Mouse (Mus musculus): ENCODE measurements around the gene Abcg1. TPM values are rescaled to one million over a fixed set of nuclear protein-coding genes. Genes with fewer than 3 reads are reported as not detected.

Abcg1 gene
- polyA plus RNA-seq, 1 experiment from 2014 or later, result 10.1 TPM

- H3K36me3 ChIP-seq (ENCODE audit: control insufficient read depth, insufficient read depth, low read length), result no peaks in the 10 kb centered on the region
- ATAC-seq (replicated peaks; ENCODE audit: low FRiP score) (no peak), DNase-seq (ENCODE audit: low spot score) (no peak)
- no peak overlapping the region for H3K4me3 ChIP-seq (ENCODE audit: low read depth, low read length)
- no peak overlapping the region for H3K4me2 ChIP-seq (ENCODE audit: low read depth, low read length, severe bottlenecking)
- 70% methylated on average over 12 of the region's 12 CpGs for WGBS
- H3K27me3 ChIP-seq (ENCODE audit: control insufficient read depth, insufficient read depth, low read length), result no peaks in the 10 kb centered on the region
- H3K9ac ChIP-seq (ENCODE audit: low read length), result no peak overlapping the region
- H3K4me1 ChIP-seq (replicated peaks; ENCODE audit: control insufficient read depth, insufficient read depth, low read length), result no peaks in the 10 kb centered on the region; the same call in 1 of the 2 replicates
- H3K27ac ChIP-seq (ENCODE audit: low read depth, low read length), result no peak overlapping the region
- H3K9me3 ChIP-seq (ENCODE audit: control insufficient read depth, low read length), result no peaks in the 10 kb centered on the region
Measured at GRCm38 (mm10) chr17:31079078-31079840, 21.8 kb downstream of the Abcg1 start.

DNA sequence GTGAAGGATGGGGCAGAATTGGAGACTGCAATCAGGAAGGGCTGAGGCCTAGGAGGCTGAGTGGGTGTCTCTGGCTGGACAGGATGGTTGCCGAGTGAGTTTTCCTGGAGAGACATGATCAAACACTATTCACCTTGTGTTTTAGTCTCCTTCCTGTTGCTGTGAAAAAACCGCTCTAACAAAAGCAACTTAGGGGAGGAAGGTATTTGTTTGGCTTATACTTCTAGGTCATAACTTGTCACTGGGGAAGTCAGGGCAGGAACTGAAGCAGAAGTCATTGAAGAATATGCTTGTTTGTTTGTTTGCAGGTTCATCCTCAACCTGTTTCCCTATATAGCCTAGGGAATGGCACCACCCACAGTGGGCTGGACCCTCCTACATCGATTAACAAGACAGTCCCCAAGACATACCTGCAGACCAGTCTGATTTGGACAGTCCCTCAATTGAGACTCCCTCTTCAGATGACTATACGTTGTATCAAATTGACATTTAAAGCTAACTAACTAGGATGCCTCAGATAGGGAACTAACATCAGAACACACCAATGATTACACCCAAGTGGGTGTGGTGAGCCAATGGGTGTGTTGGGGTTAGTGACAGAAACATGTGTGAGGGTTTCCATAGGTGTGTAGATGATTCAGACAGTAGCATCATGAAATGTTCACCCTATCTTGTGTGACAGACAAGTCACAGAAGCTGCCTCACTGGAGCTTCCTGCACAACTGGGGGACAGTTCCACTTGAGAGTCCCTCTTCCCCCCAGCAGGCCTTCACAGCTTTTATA is 25.0 kb downstream of the Abcg1 start:
- no peak for ATAC-seq (replicated peaks; ENCODE audit: low FRiP score)
- 92% methylated on average over 4 of the region's 4 CpGs for WGBS

GRCm38 (mm10) chr17:31085519-31085918 is 28.0 kb downstream of the Abcg1 start:
- WGBS, result 84% methylated on average over 3 of the region's 3 CpGs
- H3K27me3 ChIP-seq (ENCODE audit: control insufficient read depth, insufficient read depth, low read length), result no peaks in the 10 kb centered on the region
- H3K4me1 ChIP-seq (replicated peaks; ENCODE audit: control insufficient read depth, insufficient read depth, low read length), result peaks cover 5% of the 10 kb centered on the region; the same call in 1 of the 2 replicates
- DNase-seq (ENCODE audit: low spot score), result no peak
- no peaks in the 10 kb centered on the region for H3K36me3 ChIP-seq (ENCODE audit: control insufficient read depth, insufficient read depth, low read length)
- ATAC-seq (replicated peaks; ENCODE audit: low FRiP score), result no peak
- no peak overlapping the region for H3K4me2 ChIP-seq (ENCODE audit: low read depth, low read length, severe bottlenecking)
- H3K27ac ChIP-seq (ENCODE audit: low read depth, low read length), result no peak overlapping the region
- H3K9me3 ChIP-seq (ENCODE audit: control insufficient read depth, low read length), result no peaks in the 10 kb centered on the region
- no peak overlapping the region for H3K9ac ChIP-seq (ENCODE audit: low read length)
- no peak overlapping the region for H3K4me3 ChIP-seq (ENCODE audit: low read depth, low read length)

More for the DNA sequence above, 25.0 kb downstream of the Abcg1 start:
- H3K4me2 ChIP-seq (ENCODE audit: low read depth, low read length, severe bottlenecking), result no peak overlapping the region
- no peaks in the 10 kb centered on the region for H3K9me3 ChIP-seq (ENCODE audit: control insufficient read depth, low read length)
- no peak for DNase-seq (ENCODE audit: low spot score)
- no peak overlapping the region for H3K9ac ChIP-seq (ENCODE audit: low read length)
- H3K27me3 ChIP-seq (ENCODE audit: control insufficient read depth, insufficient read depth, low read length), result no peaks in the 10 kb centered on the region
- H3K4me1 ChIP-seq (replicated peaks; ENCODE audit: control insufficient read depth, insufficient read depth, low read length), result no peaks in the 10 kb centered on the region; the same call in 1 of the 2 replicates
- no peak overlapping the region for H3K4me3 ChIP-seq (ENCODE audit: low read depth, low read length)
- no peaks in the 10 kb centered on the region for H3K36me3 ChIP-seq (ENCODE audit: control insufficient read depth, insufficient read depth, low read length)
- H3K27ac ChIP-seq (ENCODE audit: low read depth, low read length), result no peak overlapping the region

GRCm38 (mm10) chr17:31086196-31086595 is 28.7 kb downstream of the Abcg1 start:
- no peak overlapping the region for H3K4me3 ChIP-seq (ENCODE audit: low read depth, low read length)
- no peak overlapping the region for H3K9ac ChIP-seq (ENCODE audit: low read length)
- no peak overlapping the region for H3K4me2 ChIP-seq (ENCODE audit: low read depth, low read length, severe bottlenecking)
- 90% methylated on average over 7 of the region's 7 CpGs for WGBS
- H3K9me3 ChIP-seq (ENCODE audit: control insufficient read depth, low read length), result no peaks in the 10 kb centered on the region
- H3K36me3 ChIP-seq (ENCODE audit: control insufficient read depth, insufficient read depth, low read length), result no peaks in the 10 kb centered on the region
- H3K4me1 ChIP-seq (replicated peaks; ENCODE audit: control insufficient read depth, insufficient read depth, low read length), result peaks cover 5% of the 10 kb centered on the region; the same call in 1 of the 2 replicates
- ATAC-seq (replicated peaks; ENCODE audit: low FRiP score), result no peak
- DNase-seq (ENCODE audit: low spot score), result no peak
- H3K27me3 ChIP-seq (ENCODE audit: control insufficient read depth, insufficient read depth, low read length), result no peaks in the 10 kb centered on the region
- H3K27ac ChIP-seq (ENCODE audit: low read depth, low read length), result no peak overlapping the region

DNA sequence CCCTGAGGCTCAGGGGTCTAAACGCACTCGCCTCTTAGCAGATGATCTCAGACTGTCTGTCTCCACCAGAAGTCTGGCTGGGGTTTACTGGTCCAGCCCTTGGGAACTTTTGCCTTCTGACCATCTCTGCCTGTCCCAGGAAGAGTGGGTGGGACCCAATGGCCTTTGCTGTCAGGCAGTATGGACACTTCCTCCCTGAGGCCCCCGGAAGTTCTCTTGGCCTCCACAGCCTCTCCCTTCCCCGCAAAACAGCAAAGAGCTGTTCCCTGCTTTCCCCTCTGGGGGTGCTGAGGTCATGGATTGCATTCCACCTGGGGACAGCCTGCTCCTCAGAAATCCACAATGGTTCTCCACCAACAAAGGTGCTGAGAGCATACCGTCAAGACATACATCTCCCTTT is 31.2 kb downstream of the Abcg1 start:
- H3K36me3 ChIP-seq (ENCODE audit: control insufficient read depth, insufficient read depth, low read length), result no peaks in the 10 kb centered on the region
- H3K4me3 ChIP-seq (ENCODE audit: low read depth, low read length), result no peak overlapping the region
- ATAC-seq (replicated peaks; ENCODE audit: low FRiP score), result no peak
- WGBS, result 63% methylated on average over 5 of the region's 5 CpGs
- no peak overlapping the region for H3K4me2 ChIP-seq (ENCODE audit: low read depth, low read length, severe bottlenecking)
- H3K27ac ChIP-seq (ENCODE audit: low read depth, low read length), result no peak overlapping the region
- H3K9ac ChIP-seq (ENCODE audit: low read length), result no peak overlapping the region
- no peaks in the 10 kb centered on the region for H3K27me3 ChIP-seq (ENCODE audit: control insufficient read depth, insufficient read depth, low read length)
- DNase-seq (ENCODE audit: low spot score), result no peak
- H3K4me1 ChIP-seq (replicated peaks; ENCODE audit: control insufficient read depth, insufficient read depth, low read length), result peaks cover 5% of the 10 kb centered on the region; the same call in 1 of the 2 replicates
- H3K9me3 ChIP-seq (ENCODE audit: control insufficient read depth, low read length), result no peaks in the 10 kb centered on the region

DNA sequence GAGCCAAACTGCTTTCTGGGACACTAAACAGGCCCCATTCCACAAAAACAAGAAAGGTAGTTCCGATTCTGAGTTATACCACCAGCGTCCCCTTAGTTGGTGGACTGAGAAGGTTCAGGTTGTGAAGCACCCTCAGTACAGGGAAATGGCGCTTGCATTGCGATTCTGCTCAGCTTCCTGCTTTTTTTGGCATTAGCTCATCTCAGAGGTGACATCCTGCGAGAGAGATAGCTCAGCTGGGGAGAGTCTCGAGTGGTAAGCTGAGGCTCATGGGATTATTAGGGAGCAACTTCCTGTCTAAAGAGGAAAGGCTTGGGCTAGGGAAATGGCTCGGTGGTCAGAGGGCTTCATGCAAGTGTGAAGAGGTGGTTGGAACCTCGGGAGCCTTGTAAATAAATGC is 32.4 kb downstream of the Abcg1 start:
- DNase-seq (ENCODE audit: low spot score) (no peak), ATAC-seq (replicated peaks; ENCODE audit: low FRiP score) (no peak)
- no peak overlapping the region for H3K4me3 ChIP-seq (ENCODE audit: low read depth, low read length)
- no peaks in the 10 kb centered on the region for H3K36me3 ChIP-seq (ENCODE audit: control insufficient read depth, insufficient read depth, low read length)
- no peaks in the 10 kb centered on the region for H3K9me3 ChIP-seq (ENCODE audit: control insufficient read depth, low read length)
- 81% methylated on average over 8 of the region's 8 CpGs for WGBS
- peaks cover 5% of the 10 kb centered on the region; the same call in 1 of the 2 replicates for H3K4me1 ChIP-seq (replicated peaks; ENCODE audit: control insufficient read depth, insufficient read depth, low read length)
- H3K27ac ChIP-seq (ENCODE audit: low read depth, low read length), result no peak overlapping the region
- no peaks in the 10 kb centered on the region for H3K27me3 ChIP-seq (ENCODE audit: control insufficient read depth, insufficient read depth, low read length)
- H3K9ac ChIP-seq (ENCODE audit: low read length), result no peak overlapping the region
- no peak overlapping the region for H3K4me2 ChIP-seq (ENCODE audit: low read depth, low read length, severe bottlenecking)

DNA sequence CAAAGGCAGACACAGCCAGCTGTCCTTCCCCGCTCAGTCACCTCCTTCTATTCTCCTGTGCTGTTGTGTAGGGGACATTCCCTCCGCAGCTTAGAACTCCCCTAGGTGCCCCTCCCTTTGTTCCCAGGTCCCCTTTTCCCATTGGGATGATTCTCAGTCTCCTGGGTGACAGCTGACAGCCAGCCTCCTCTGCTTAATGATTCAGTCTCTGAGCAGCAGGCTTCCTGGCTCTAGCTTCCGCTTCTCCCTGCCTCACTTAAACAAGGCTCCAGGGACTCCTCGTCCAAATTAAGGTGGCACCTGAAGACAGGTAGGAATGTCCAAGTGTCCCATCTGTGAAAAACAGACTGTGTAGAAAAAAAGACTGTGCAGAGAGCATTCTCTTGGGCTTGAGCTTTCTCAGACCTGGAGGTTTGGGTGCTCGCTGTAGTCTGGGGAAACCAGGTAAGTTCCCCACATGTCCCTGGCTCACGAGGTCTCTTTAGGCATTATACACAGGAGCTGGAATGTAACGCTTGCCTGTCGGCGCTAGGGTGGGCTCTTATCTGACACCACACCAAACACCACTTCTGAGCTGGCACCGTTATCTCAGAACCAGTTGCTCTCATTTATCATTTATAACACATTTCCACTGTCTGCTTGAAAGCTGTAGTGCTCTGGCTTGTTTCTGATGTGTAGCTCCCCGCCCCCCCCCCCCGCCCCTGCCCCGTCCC is 33.7 kb downstream of the Abcg1 start:
- Histone ChIP-seq H3K9ac (ENCODE audit: low read length) (no peak overlapping the region), H3K27ac (ENCODE audit: low read depth, low read length) (peak overlapping the region; percentile 39; the same call in 1 of the 2 replicates), H3K27me3 (ENCODE audit: control insufficient read depth, insufficient read depth, low read length) (no peaks in the 10 kb centered on the region), H3K9me3 (ENCODE audit: control insufficient read depth, low read length) (no peaks in the 10 kb centered on the region), H3K4me2 (ENCODE audit: low read depth, low read length, severe bottlenecking) (no peak overlapping the region), H3K4me3 (ENCODE audit: low read depth, low read length) (no peak overlapping the region), H3K36me3 (ENCODE audit: control insufficient read depth, insufficient read depth, low read length) (no peaks in the 10 kb centered on the region), H3K4me1 (replicated peaks; ENCODE audit: control insufficient read depth, insufficient read depth, low read length) (peaks cover 5% of the 10 kb centered on the region; the same call in 1 of the 2 replicates)
- WGBS, result 55% methylated on average over 13 of the region's 13 CpGs
- DNase-seq (ENCODE audit: low spot score) (no peak), ATAC-seq (replicated peaks; ENCODE audit: low FRiP score) (no peak)

- H3K4me1 ChIP-seq (replicated peaks; ENCODE audit: control insufficient read depth, insufficient read depth, low read length), result peaks cover under 1% of the 10 kb centered on the region; the same call in 1 of the 2 replicates
Measured at GRCm38 (mm10) chr17:31094781-31095180, 37.3 kb downstream of the Abcg1 start.

More at GRCm38 (mm10) chr17:31094781-31095180, 37.3 kb downstream of the Abcg1 start:
- ATAC-seq (replicated peaks; ENCODE audit: low FRiP score), result no peak
- WGBS, result 61% methylated on average over 5 of the region's 5 CpGs
- Histone ChIP-seq H3K4me2 (ENCODE audit: low read depth, low read length, severe bottlenecking) (no peak overlapping the region), H3K36me3 (ENCODE audit: control insufficient read depth, insufficient read depth, low read length) (no peaks in the 10 kb centered on the region), H3K9me3 (ENCODE audit: control insufficient read depth, low read length) (no peaks in the 10 kb centered on the region), H3K27ac (ENCODE audit: low read depth, low read length) (no peak overlapping the region), H3K9ac (ENCODE audit: low read length) (no peak overlapping the region), H3K27me3 (ENCODE audit: control insufficient read depth, insufficient read depth, low read length) (no peaks in the 10 kb centered on the region), H3K4me3 (ENCODE audit: low read depth, low read length) (no peak overlapping the region)
- DNase-seq (ENCODE audit: low spot score), result no peak

Data from forebrain, embryonic 11.5 days (tissue).